Mouse (Mus musculus): ENCODE data around the gene Esp16. TPM values are rescaled to one million over a fixed set of nuclear protein-coding genes. Genes with fewer than 3 reads are reported as not detected.

Gene Esp16
- not detected for polyA plus RNA-seq (2014; fragmentation: Illumina TruSeq; extraction: RNeasy Lipid Tissue Mini Kit (QIAGEN cat#74804); ENCODE audit: low replicate concordance)

GRCm38 (mm10) chr17:39535842-39536241 lies at the start of gene Esp16:
TSS of gene Esp16 (plus strand) at chr17:39536142.

Other genes with a start within 250 kb of the Esp16 start
- not detected for gene Esp18, start 129.8 kb upstream of the Esp16 start, polyA plus RNA-seq (2014; fragmentation: Illumina TruSeq; extraction: RNeasy Lipid Tissue Mini Kit (QIAGEN cat#74804); ENCODE audit: low replicate concordance)
- gene Esp15, start 104.8 kb downstream of the Esp16 start, polyA plus RNA-seq (2014; fragmentation: Illumina TruSeq; extraction: RNeasy Lipid Tissue Mini Kit (QIAGEN cat#74804); ENCODE audit: low replicate concordance) = not detected

Data from small intestine, adult 10 weeks (tissue).